Mouse (Mus musculus) hindbrain, embryonic 14.5 days (tissue): ENCODE results near the gene 2310011J03Rik. TPM values are rescaled to one million over a fixed set of nuclear protein-coding genes. Genes with fewer than 3 reads are reported as not detected.
A peak's percentile ranks its signal among the peaks of the same experiment; 100 is the strongest.

ENCODE experiments used
- ATAC-seq: fragments of 200-750 bp; cut with Nextera tagmentation; 2 replicates; pipeline ENCODE4 v1.8.0; 2017; ENCODE audit warnings: moderate number of reproducible peaks, mild to moderate bottlenecking, moderate TSS enrichment, moderate library complexity; ENCODE audit not compliant: low FRiP score
- DNase-seq: peaks from one replicate; pipeline ENCODE4 v3.0.0-alpha.2; 2015; ENCODE audit warnings: low spot score
- H3K27ac ChIP-seq: fragments of 300-500 bp; sonication (generic); 2 replicates; pipeline ENCODE4 v1.5.1; 2014; ENCODE audit warnings: mild to moderate bottlenecking, moderate library complexity
- H3K27me3 ChIP-seq: fragments of 300-500 bp; sonication (generic); 2 replicates; pipeline ENCODE4 v1.6.1; 2014; ENCODE audit warnings: mild to moderate bottlenecking, low read length, mixed read lengths; ENCODE audit not compliant: control insufficient read depth, insufficient read depth
- H3K36me3 ChIP-seq: fragments of 300-500 bp; sonication (generic); replicated peaks from 2 replicates; pipeline ENCODE4 v1.6.1; 2014; ENCODE audit not compliant: control insufficient read depth, insufficient read depth
- H3K4me1 ChIP-seq: fragments of 300-500 bp; sonication (generic); replicated peaks from 2 replicates; pipeline ENCODE4 v1.6.1; 2014; ENCODE audit warnings: antibody characterized with exemption, low read length, mixed read lengths; ENCODE audit not compliant: control insufficient read depth, insufficient read depth
- H3K4me2 ChIP-seq: fragments of 300-500 bp; sonication (generic); replicated peaks from 2 replicates; pipeline ENCODE4 v1.6.1; 2014; ENCODE audit warnings: mild to moderate bottlenecking, moderate library complexity
- H3K4me3 ChIP-seq: fragments of 300-500 bp; sonication (generic); replicated peaks from 2 replicates; pipeline ENCODE4 v1.5.1; 2014; ENCODE audit warnings: mild to moderate bottlenecking, low read length
- H3K9ac ChIP-seq: fragments of 300-500 bp; sonication (generic); 2 replicates; pipeline ENCODE4 v1.6.1; 2014
- H3K9me3 ChIP-seq: fragments of 300-500 bp; sonication (generic); 2 replicates; pipeline ENCODE4 v1.6.1; 2016; ENCODE audit warnings: low read length; ENCODE audit not compliant: control insufficient read depth
- WGBS: fragments of 180-500 bp; shearing (Covaris S2); extraction: QIAGEN DNeasy Blood & Tissue Kit; methylation state at CpG from one replicate; pipeline ENCODE4 v1.1.7; 2014; 5-methylcytosine and 5-hydroxymethylcytosine counted together
- polyA plus RNA-seq: library from polyadenylated mRNA; unstranded; fragments of >200 nt; fragmentation: Nextera tagmentation; extraction: Ambion mirVana; gene quantifications from 2 replicates; pipeline ENCODE4 v1.2.1, GENCODE M21; 2014

2310011J03Rik gene
- polyA plus RNA-seq, 1 experiment from 2014 or later, result 23.3 TPM

DNA sequence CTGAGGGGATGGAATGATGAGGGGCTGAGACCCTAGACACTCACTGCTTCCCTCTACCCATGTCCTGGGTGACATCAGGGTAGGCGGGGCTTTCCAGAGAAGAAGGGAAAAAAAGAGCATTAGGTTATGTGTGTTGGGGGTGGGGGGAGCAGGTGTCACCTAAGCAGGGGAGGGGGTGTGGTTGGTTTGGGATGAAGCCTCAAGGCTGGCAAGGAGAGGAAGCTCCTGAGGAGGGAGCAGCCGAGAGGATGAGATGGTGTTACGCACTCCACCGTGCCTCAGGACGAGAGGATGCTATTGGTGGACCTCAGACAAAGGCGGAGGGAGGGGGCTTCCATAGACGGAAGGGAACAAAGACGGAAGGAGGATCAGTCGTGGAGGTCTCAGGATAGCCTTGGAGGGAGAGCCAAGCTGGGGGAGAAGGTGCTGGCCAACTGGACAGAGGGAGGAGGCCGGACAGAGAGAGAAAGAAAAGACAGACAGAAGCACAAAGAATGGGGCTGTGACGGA is 19.6 kb downstream of the 2310011J03Rik start:
- Histone ChIP-seq H3K9ac (peak overlapping the region; percentile 96), H3K27me3 (no peaks in the 10 kb centered on the region), H3K27ac (peak overlapping the region; percentile 96), H3K4me3 (peak overlapping the region; percentile 52), H3K4me1 (peaks cover 65% of the 10 kb centered on the region), H3K9me3 (no peaks in the 10 kb centered on the region), H3K4me2 (peak overlapping the region; percentile 95), H3K36me3 (peaks cover 43% of the 10 kb centered on the region)
- ATAC-seq (peak; percentile 83), DNase-seq (peak; percentile 79)
- WGBS, result 9% methylated on average over 11 of the region's 11 CpGs

GRCm38 (mm10) chr10:80299824-80300223 is 20.5 kb downstream of the 2310011J03Rik start:
- Histone ChIP-seq H3K36me3 (peaks cover 37% of the 10 kb centered on the region), H3K9me3 (no peaks in the 10 kb centered on the region), H3K4me3 (peak overlapping the region; percentile 52), H3K4me1 (peaks cover 70% of the 10 kb centered on the region), H3K4me2 (peak overlapping the region; percentile 95), H3K9ac (peak overlapping the region; percentile 96), H3K27ac (peak overlapping the region; percentile 96), H3K27me3 (no peaks in the 10 kb centered on the region)
- WGBS, result 32% methylated on average over 10 of the region's 10 CpGs
- no peak for ATAC-seq
- DNase-seq, result no peak

DNA sequence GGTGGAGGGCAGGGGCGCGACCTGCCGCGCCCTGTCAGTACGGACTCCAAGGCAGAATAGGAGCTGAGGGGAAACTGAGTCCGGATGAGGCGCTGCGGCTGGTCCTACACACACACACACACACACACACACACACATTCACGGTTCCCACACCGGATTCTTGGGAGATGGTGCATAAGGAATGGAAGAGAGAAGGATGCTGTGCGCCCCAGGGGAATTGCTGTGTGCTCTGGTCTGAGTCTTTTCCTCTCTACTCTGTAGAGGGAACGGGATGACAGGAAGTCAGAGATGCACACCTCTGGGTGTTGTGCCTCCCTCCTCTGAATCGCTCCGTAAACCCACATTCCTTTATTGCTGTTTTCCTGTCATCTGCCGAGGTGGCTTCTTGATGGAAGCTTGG is 21.0 kb downstream of the 2310011J03Rik start:
- Histone ChIP-seq H3K4me3 (peak overlapping the region; percentile 52), H3K9me3 (no peaks in the 10 kb centered on the region), H3K4me1 (peaks cover 65% of the 10 kb centered on the region), H3K36me3 (peaks cover 37% of the 10 kb centered on the region), H3K27ac (peak overlapping the region; percentile 96), H3K27me3 (no peaks in the 10 kb centered on the region), H3K9ac (peak overlapping the region; percentile 96), H3K4me2 (peak overlapping the region; percentile 95)
- ATAC-seq (no peak), DNase-seq (peak; percentile 60)
- WGBS, result 3% methylated on average over 15 of the region's 15 CpGs

GRCm38 (mm10) chr10:80298571-80299281 is 21.6 kb downstream of the 2310011J03Rik start:
- Histone ChIP-seq H3K9me3 (no peaks in the 10 kb centered on the region), H3K27me3 (no peaks in the 10 kb centered on the region), H3K4me2 (peak overlapping the region; percentile 95), H3K4me1 (peaks cover 63% of the 10 kb centered on the region), H3K27ac (peak overlapping the region; percentile 96), H3K4me3 (peak overlapping the region; percentile 52), H3K9ac (peak overlapping the region; percentile 96), H3K36me3 (peaks cover 37% of the 10 kb centered on the region)
- 4% methylated on average over 26 of the region's 26 CpGs for WGBS
- ATAC-seq (peak; percentile 77), DNase-seq (peak; percentile 91)

DNA sequence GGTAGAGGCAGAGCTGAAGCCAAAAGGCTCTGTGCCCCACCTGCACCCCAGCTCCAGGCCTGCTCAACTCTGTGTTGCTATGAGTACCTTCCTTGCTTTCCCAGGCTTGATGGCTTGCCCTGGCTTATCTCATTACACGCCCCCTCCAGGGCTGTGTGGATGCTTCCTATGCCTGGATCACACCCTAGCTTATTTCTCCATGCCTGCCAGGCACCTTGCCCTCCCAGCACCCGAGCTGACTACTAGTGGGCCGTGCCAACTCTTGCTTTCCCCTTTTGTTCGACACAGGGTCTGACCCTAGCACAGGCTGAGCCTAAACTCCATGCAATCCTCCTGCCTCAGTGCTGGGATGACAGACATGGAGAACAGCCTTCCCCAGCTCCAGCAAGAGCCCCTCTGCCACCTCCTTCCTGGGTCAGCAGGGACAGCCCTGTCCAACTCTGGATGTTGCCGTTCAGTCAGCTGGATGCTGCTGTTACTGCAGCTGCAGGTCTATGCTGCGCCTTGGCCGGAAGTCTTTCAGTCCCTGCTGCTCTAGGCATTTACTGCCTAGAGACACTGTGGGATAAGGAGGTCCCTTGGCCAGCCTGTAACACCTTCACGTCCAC is 22.7 kb downstream of the 2310011J03Rik start:
- H3K9me3 ChIP-seq, result no peaks in the 10 kb centered on the region
- peak overlapping the region; percentile 95 for H3K4me2 ChIP-seq
- peaks cover 62% of the 10 kb centered on the region for H3K4me1 ChIP-seq
- ATAC-seq, result no peak
- H3K27ac ChIP-seq, result peak overlapping the region; percentile 96
- H3K27me3 ChIP-seq, result no peaks in the 10 kb centered on the region
- no peak overlapping the region for H3K4me3 ChIP-seq
- peaks cover 32% of the 10 kb centered on the region for H3K36me3 ChIP-seq
- H3K9ac ChIP-seq, result peak overlapping the region; percentile 96; the same call in 1 of the 2 replicates
- no peak for DNase-seq
- WGBS, result 64% methylated on average over 8 of the region's 8 CpGs

GRCm38 (mm10) chr10:80296824-80297223 is 23.5 kb downstream of the 2310011J03Rik start:
- Histone ChIP-seq H3K9me3 (no peaks in the 10 kb centered on the region), H3K36me3 (peaks cover 23% of the 10 kb centered on the region), H3K4me2 (peak overlapping the region; percentile 95), H3K9ac (peak overlapping the region; percentile 57), H3K27me3 (no peaks in the 10 kb centered on the region), H3K4me1 (peaks cover 56% of the 10 kb centered on the region), H3K27ac (peak overlapping the region; percentile 93), H3K4me3 (peak overlapping the region; percentile 42)
- ATAC-seq (no peak), DNase-seq (no peak)
- WGBS, result 65% methylated on average over 5 of the region's 5 CpGs

DNA sequence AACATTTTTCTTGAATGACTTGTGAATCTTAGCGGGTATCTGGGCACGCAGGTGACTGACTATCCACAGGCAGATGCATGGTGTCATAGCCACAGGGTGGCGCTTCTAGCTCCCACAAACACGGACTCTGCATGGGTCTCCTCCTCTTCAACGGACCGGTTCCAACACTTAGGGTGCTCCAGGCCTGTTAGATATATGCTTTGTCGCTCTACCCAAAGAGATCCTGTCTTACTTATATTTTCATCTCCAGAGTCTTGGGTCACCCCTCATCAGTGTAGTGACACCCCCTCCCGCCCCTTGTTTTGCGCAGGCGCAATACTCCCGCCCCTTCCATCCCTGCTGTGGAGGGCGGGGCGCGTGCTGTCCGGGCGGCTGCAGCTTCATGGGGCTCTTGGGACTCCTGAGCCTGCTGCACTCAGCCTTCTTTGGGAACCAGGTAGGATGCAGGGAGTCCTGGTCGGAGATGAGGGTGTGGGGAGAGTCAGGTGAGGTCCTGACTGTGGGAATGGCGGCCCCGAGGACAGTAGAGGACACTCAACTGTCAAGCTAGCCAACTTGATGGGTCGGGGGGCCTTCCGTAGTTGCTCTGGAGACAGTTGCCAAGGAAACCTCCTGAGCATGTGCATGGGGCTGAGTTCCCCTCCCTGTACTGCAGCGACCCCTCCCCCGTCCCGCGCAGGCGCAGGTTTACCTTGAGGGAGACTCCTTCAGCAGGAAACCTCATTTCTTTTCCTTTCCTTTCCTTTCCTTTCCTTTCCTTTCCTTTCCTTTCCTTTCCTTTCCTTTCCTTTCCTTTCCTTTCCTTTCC is 24.5 kb downstream of the 2310011J03Rik start, which contains the start of gene Apc2:
Apc2 (plus strand) TSS at position 360 of the 808 bp plus-strand sequence.
- H3K27me3 ChIP-seq, result no peaks in the 10 kb centered on the region
- ATAC-seq (peak; percentile 59), DNase-seq (peak; percentile 88)
- no peaks in the 10 kb centered on the region for H3K9me3 ChIP-seq
- peak within 1 kb of the TSS; percentile 93 for H3K27ac ChIP-seq
- H3K36me3 ChIP-seq, result peaks cover 20% of the 10 kb centered on the region
- peak within 1 kb of the TSS; percentile 42 for H3K4me3 ChIP-seq
- H3K9ac ChIP-seq, result peak within 1 kb of the TSS; percentile 57
- under 1% methylated on average over 26 of the region's 26 CpGs for WGBS
- peak within 1 kb of the TSS; percentile 95 for H3K4me2 ChIP-seq
- peaks cover 53% of the 10 kb centered on the region for H3K4me1 ChIP-seq

DNA sequence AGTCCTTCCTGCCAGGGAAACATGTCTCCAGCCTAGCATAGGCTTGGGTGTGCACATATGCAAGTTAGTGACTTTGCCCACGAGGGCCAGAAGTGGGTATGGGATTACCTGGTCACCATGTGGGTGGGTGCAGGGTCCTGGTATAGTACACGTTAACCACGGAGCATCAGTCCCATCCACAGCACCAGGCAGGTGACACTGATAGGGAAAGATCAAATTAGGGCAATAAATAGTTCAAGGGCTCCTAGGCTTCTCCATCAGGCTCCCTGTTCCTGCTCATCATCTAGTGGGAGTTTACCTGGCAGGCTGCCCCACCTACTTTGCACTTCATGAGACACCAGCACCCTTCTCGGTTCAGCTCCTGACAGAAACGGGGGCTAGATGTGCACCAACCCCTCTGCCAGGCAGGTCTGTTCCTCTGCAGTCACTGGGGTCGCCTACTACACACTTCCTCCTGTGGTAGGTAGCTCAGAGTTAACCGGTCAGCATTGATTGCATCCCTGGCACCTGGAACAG is 25.5 kb downstream of the 2310011J03Rik start:
- peaks cover 20% of the 10 kb centered on the region for H3K36me3 ChIP-seq
- H3K4me1 ChIP-seq, result peaks cover 46% of the 10 kb centered on the region
- ATAC-seq, result no peak
- H3K27me3 ChIP-seq, result no peaks in the 10 kb centered on the region
- peak overlapping the region; percentile 93; the same call in 1 of the 2 replicates for H3K27ac ChIP-seq
- no peak overlapping the region for H3K4me3 ChIP-seq
- H3K9ac ChIP-seq, result peak overlapping the region; percentile 57
- WGBS, result 55% methylated on average over 7 of the region's 7 CpGs
- no peak for DNase-seq
- H3K9me3 ChIP-seq, result no peaks in the 10 kb centered on the region
- no peak overlapping the region for H3K4me2 ChIP-seq
